Mouse (Mus musculus) E14TG2a.4 (cell line): ENCODE data around the gene Sipa1l1.

ENCODE experiments used
- CTCF ChIP-seq: conservative IDR thresholded peaks from 2 replicates; pipeline ENCODE4 v1.5.1; 2014; ENCODE audit warnings: low read length
- POU5F1 ChIP-seq: IDR thresholded peaks from 2 replicates; pipeline ENCODE4 v1.6.1; 2014; ENCODE audit warnings: low read length, borderline replicate concordance

- TF ChIP-seq CTCF = no peak
- no peak for TF ChIP-seq POU5F1
These were observed 116.9 kb downstream of the Sipa1l1 start for GRCm38 (mm10) chr12:82286068-82286467.
